Mouse (Mus musculus): ENCODE measurements around the gene Nktr. TPM values are rescaled to one million over a fixed set of nuclear protein-coding genes. Genes with fewer than 3 reads are reported as not detected.
A peak's percentile ranks its signal among the peaks of the same experiment; 100 is the strongest.

Gene Nktr
- 165 and 197 TPM in 2 replicates for polyA plus RNA-seq (2012; rRNA removed)

DNA sequence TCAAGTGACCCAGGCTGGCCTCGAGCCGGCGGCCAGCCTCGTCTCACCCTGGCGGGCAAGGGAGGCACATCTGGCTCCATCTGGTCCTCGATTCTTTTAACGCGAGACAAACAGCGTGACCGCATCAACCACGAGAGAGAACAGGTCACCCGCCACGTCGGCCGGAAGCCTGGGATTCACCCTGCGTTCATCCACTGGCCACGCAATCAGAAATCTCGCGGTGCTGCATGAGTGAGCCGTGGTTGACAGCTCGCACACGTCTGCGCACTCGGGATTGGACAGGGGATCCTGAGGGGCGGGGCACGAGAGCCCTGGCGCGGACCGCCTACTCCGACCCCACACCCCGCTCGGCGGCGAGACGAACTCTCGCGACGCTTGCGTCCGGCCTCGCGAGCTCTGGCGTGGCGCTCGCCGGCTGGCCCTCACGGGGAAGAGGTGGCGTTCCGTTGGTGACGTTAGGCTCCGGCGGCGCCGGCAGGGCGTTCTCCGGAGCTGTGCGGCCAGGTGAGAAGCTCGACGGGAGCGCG is at the start of gene Nktr:
Gene Nktr (plus strand): TSS at position 378 of the 527 bp plus-strand sequence.
- TF ChIP-seq CTCF (IDR thresholded peaks at IDR 0.05; ENCODE audit: borderline replicate concordance, extremely low read depth, insufficient read depth, insufficient read length) (no peak), POLR2A (IDR thresholded peaks at IDR 0.05; ENCODE audit: borderline replicate concordance, extremely low read depth, insufficient read depth, insufficient read length, poor library complexity, severe bottlenecking) (peak; percentile 70)
- peak; percentile 99 for DNase-seq (ENCODE audit: low read depth)

DNA sequence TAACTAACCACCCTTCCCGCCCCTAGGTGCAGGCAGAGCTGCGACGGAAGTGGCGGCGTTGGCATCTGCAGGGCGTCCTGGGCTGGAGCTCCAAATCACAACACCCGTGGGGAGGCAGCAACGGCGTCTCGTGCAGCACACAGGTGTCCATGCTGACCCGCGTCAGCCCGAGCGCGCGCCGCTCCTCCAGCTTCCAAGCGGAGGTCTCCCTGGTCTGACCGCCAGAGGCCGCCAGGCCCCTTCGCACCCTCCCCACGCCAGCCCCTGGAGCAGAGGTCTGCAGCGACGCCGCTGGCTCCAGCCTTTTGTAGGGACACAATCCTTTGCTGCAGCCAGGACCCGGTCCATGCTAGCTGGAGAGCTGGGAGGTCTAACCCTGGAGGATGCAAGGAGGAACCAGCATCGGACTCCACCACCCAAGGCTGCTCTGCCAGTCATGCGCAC is 49.6 kb upstream of the Nktr start:
- TF ChIP-seq CTCF (IDR thresholded peaks at IDR 0.05; ENCODE audit: borderline replicate concordance, extremely low read depth, insufficient read depth, insufficient read length) (peak; percentile 74), POLR2A (IDR thresholded peaks at IDR 0.05; ENCODE audit: borderline replicate concordance, extremely low read depth, insufficient read depth, insufficient read length, poor library complexity, severe bottlenecking) (no peak)

DNA sequence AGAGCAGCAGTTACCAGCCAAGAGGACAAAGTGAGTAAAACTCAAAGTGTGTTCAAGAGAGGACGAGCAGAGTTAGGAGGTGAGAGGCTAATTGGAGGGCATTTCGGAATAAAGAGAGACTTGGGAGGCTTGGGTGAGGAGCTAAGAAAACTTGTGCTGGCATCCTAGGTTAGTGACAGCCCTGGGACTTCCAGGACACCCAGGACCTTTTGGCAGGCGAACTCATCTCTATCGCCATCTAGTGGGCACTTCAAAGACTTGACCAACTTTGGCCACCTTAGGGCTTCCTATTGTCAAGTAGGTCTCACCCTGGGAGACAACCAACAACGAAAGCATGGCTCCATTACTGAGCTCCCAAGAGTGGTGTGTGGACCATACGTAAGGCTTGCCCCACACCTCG is 47.7 kb upstream of the Nktr start:
- TF ChIP-seq CTCF (IDR thresholded peaks at IDR 0.05; ENCODE audit: borderline replicate concordance, extremely low read depth, insufficient read depth, insufficient read length) (peak; percentile 69; the same call in 1 of the 2 replicates), POLR2A (IDR thresholded peaks at IDR 0.05; ENCODE audit: borderline replicate concordance, extremely low read depth, insufficient read depth, insufficient read length, poor library complexity, severe bottlenecking) (no peak)
- DNase-seq (ENCODE audit: low read depth) = peak; percentile 73

More for the DNA sequence above, 49.6 kb upstream of the Nktr start:
- DNase-seq (ENCODE audit: low read depth) = peak; percentile 71

DNA sequence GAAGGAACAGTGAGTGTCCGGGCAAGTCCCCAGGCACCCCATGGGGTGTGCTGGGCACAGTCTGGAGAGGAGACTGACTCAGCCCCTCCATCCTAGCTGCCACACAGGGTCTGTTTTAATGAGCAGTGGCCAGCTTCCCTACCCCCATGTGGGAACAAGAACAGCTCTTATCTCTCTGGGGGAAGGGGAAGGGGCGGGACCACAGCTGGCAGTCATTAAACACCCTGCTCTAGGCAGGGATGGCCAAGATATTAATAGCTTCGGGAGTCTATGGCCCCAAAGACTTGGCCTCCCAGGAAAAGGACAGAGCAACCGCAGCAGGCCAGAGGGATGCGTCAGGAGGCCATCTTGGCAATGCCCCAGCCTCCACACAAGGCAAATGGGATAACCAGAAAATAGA is 46.7 kb upstream of the Nktr start:
- TF ChIP-seq POLR2A (IDR thresholded peaks at IDR 0.05; ENCODE audit: borderline replicate concordance, extremely low read depth, insufficient read depth, insufficient read length, poor library complexity, severe bottlenecking) (no peak), CTCF (IDR thresholded peaks at IDR 0.05; ENCODE audit: borderline replicate concordance, extremely low read depth, insufficient read depth, insufficient read length) (no peak)
- DNase-seq (ENCODE audit: low read depth) = no peak

DNA sequence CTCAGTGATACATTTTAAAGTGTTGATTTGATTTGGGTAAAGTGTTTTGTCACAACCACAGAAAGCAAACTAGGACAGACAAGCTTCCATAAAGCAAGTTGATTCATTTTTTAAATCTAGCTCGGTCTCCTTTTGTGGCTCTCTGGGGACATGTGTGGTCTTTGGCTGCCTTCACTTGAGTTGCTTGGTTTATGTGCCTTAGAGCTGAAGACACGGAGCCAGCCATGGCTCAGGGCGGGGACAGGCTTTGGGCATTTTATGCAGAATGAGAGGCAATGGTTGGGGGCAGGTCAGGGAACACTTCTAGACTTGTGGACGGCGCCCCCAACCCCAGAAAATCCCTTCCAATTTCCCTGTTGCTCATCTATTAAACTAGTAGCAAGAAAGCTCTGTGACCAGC is 45.3 kb upstream of the Nktr start:
- no peak for DNase-seq (ENCODE audit: low read depth)
- no peak for TF ChIP-seq CTCF (IDR thresholded peaks at IDR 0.05; ENCODE audit: borderline replicate concordance, extremely low read depth, insufficient read depth, insufficient read length)
- TF ChIP-seq POLR2A (IDR thresholded peaks at IDR 0.05; ENCODE audit: borderline replicate concordance, extremely low read depth, insufficient read depth, insufficient read length, poor library complexity, severe bottlenecking) = no peak

DNA sequence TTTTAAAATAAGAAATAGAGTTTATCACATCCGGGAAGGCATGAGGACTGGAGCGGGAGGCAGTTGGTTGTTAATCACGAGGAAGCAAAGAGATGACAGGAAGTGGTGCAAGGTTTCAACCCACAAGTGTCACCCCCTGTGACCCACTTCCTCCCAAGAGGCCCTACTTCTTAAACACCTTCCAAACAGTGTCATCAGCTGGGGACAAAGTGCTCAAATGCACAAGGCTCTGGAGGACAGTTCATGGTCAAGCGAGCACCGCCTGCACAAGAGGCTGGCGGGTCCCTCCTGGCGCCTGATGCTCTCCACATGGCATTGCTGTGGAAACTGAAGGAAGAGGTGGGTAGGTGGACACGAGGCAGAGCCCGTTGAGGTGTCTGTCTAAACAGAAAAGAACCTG is 44.0 kb upstream of the Nktr start:
- no peak for TF ChIP-seq CTCF (IDR thresholded peaks at IDR 0.05; ENCODE audit: borderline replicate concordance, extremely low read depth, insufficient read depth, insufficient read length)
- no peak for TF ChIP-seq POLR2A (IDR thresholded peaks at IDR 0.05; ENCODE audit: borderline replicate concordance, extremely low read depth, insufficient read depth, insufficient read length, poor library complexity, severe bottlenecking)
- DNase-seq (ENCODE audit: low read depth) = no peak

DNA sequence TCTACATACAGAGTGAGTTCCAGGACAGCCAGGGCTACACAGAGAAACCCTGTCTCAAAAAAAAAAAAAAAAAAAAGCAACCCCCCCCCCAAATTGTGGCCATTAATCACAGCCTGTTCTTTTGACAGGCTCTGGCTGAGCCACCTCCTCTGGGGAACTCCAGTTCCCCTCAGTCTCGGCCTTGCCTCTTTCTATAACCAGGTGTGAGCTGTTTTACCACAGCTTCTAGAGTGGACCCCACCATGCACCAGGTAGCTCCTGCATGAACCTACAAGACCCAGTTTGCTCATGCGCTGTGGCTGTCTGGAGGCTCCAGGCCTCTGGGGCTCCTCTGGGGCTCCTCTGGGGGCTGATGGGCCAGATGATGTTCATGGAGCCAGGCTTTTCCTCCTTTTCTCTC is 43.4 kb upstream of the Nktr start:
- no peak for TF ChIP-seq POLR2A (IDR thresholded peaks at IDR 0.05; ENCODE audit: borderline replicate concordance, extremely low read depth, insufficient read depth, insufficient read length, poor library complexity, severe bottlenecking)
- TF ChIP-seq CTCF (IDR thresholded peaks at IDR 0.05; ENCODE audit: borderline replicate concordance, extremely low read depth, insufficient read depth, insufficient read length) = no peak
- no peak for DNase-seq (ENCODE audit: low read depth)

DNA sequence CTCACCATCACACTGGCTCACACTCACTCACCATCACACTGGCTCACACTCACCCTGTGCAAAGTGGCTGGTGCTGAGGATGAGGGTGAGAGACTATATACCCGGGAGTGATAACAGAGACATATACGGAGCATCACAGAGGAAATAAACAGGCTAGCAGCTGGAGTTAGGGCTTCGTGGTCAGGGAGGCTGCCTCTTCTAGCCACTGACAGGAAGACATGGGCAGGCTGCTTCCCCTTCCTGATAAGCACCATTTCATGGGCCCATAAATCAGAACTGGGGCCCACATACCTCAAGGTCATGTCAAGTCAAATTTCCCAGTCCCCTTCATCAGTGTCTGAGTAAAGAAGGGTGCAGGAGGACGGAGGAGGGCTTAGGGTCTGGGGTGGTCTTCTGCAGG is 41.9 kb upstream of the Nktr start:
- TF ChIP-seq CTCF (IDR thresholded peaks at IDR 0.05; ENCODE audit: borderline replicate concordance, extremely low read depth, insufficient read depth, insufficient read length) = no peak
- TF ChIP-seq POLR2A (IDR thresholded peaks at IDR 0.05; ENCODE audit: borderline replicate concordance, extremely low read depth, insufficient read depth, insufficient read length, poor library complexity, severe bottlenecking) = no peak
- DNase-seq (ENCODE audit: low read depth) = no peak

DNA sequence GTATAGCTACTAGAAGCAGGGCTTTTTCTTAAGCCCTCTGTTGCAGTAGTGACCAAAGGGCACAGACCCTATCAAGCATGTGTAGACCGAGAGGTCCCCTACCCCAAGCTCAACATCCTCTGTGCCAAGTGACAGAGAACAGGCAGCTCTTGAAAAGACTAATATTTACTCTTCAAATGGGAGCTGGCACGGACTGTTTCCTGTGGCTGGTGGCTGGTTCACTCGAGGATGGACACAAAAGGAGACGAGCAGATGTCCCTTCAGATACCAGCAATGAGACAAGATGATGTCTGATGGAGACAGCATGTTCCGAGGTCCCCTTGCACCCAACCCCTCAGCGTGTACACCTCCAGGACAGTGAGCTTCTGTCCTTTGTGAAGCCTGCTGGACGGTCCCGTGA is 41.5 kb upstream of the Nktr start:
- no peak for DNase-seq (ENCODE audit: low read depth)
- TF ChIP-seq POLR2A (IDR thresholded peaks at IDR 0.05; ENCODE audit: borderline replicate concordance, extremely low read depth, insufficient read depth, insufficient read length, poor library complexity, severe bottlenecking) (no peak), CTCF (IDR thresholded peaks at IDR 0.05; ENCODE audit: borderline replicate concordance, extremely low read depth, insufficient read depth, insufficient read length) (no peak)

DNA sequence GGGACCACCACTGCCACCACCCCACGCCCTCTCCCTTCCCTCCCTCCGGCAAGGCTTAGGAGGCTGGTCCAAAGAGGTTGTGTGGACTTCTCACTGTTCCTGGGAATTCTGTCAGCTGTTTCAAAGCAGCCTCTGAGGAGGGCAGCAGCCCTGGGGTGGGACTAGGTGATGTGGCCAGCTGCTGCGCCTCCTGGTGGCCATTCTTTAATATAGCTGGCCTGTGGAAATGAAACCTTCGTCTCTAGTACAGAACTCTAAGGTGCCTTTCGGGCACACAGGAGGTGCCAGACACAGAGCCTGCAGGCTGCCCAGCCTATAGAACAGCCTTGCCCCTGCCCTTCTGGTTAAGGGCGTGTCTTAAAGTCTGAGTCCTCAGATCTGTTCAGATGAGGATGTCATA is 39.4 kb upstream of the Nktr start:
- DNase-seq (ENCODE audit: low read depth) = peak; percentile 76
- TF ChIP-seq CTCF (IDR thresholded peaks at IDR 0.05; ENCODE audit: borderline replicate concordance, extremely low read depth, insufficient read depth, insufficient read length) (peak; percentile 85), POLR2A (IDR thresholded peaks at IDR 0.05; ENCODE audit: borderline replicate concordance, extremely low read depth, insufficient read depth, insufficient read length, poor library complexity, severe bottlenecking) (no peak)

DNA sequence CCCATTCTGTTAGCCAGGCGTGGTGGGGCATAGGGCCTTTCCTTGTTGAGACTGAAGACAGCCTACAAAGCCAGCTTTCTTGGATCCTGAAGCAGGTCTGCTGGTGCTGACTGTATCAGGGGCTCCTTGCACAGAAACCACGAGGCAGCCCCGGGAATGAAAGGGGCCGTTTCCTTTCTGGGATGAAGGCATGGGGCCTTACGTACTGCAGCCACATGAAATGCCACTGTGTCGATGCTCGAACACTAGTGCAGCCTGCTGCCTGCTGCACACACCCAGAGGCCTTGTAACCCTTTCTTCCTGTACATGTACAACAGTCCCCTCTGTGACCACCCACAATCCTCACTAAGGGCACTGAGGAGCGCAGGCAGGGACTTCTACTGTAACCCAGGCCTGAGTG is 37.8 kb upstream of the Nktr start:
- TF ChIP-seq POLR2A (IDR thresholded peaks at IDR 0.05; ENCODE audit: borderline replicate concordance, extremely low read depth, insufficient read depth, insufficient read length, poor library complexity, severe bottlenecking) = no peak
- no peak for TF ChIP-seq CTCF (IDR thresholded peaks at IDR 0.05; ENCODE audit: borderline replicate concordance, extremely low read depth, insufficient read depth, insufficient read length)
- DNase-seq (ENCODE audit: low read depth) = no peak

DNA sequence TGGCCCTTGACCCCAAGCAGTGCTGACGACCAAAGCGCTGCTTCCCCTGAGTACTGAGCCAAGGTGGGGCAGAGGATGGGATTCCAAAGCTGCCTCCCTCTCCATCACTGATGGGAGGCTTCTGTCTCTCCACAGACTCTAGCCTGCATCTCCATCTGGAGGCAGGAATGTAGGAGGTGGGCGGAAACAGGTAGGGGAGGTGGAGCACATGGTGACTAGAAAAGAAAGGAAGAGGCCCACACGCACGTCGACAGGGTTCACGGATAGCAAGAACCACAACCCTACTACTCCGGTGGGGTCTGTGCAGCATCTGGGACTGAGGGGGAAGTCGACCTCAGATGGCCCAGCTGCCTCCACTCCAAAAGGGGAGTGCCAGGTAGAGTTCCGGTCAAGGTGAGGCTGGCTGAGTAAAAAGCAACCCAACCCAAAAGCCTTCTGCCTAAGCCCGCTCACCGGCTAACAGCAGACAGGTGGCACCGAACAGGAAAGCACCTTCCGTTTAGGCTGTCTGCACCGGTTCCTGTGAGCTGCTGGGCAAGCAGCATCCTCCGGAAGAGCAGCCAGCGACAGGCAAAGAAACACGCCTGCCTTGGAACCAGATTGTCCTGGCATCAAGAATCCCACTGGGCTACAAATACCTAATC is 36.8 kb upstream of the Nktr start:
- no peak for DNase-seq (ENCODE audit: low read depth)
- TF ChIP-seq CTCF (IDR thresholded peaks at IDR 0.05; ENCODE audit: borderline replicate concordance, extremely low read depth, insufficient read depth, insufficient read length) (no peak), POLR2A (IDR thresholded peaks at IDR 0.05; ENCODE audit: borderline replicate concordance, extremely low read depth, insufficient read depth, insufficient read length, poor library complexity, severe bottlenecking) (no peak)
